Mouse (Mus musculus) ovary, adult 10 weeks (tissue): ENCODE data around the gene Aarsd1. TPM values are rescaled to one million over a fixed set of nuclear protein-coding genes. Genes with fewer than 3 reads are reported as not detected.

Experiments
- polyA plus RNA-seq: library from polyadenylated mRNA; stranded (reverse); fragments of 350-450 nt; fragmentation: Illumina TruSeq; extraction: RNeasy Lipid Tissue Mini Kit (QIAGEN cat#74804); gene quantifications from one replicate; pipeline ENCODE4 v1.2.3, GENCODE M21; 2014

Aarsd1 gene
- 8.1 TPM for polyA plus RNA-seq

GRCm38 (mm10) chr11:101417101-101417855, at the start of gene Aarsd1:
TSS of gene Aarsd1 (minus strand) at chr11:101417615.

GRCm38 (mm10) chr11:101465869-101466551, 48.6 kb upstream of the Aarsd1 start, which contains the start of gene Vat1:
TSS of gene Vat1 (minus strand) at chr11:101466230.

GRCm38 (mm10) chr11:101464211-101465100, 47.0 kb upstream of the Aarsd1 start, which contains the start of gene Rnd2:
TSS of gene Rnd2 (plus strand) at chr11:101464999.

GRCm38 (mm10) chr11:101448274-101448746, 30.9 kb upstream of the Aarsd1 start, which contains the start of gene Ifi35:
TSS of gene Ifi35 (plus strand) at chr11:101448407.

GRCm38 (mm10) chr11:101442127-101442693, 24.8 kb upstream of the Aarsd1 start, which contains the start of gene Rpl27:
TSS of gene Rpl27 (plus strand) at chr11:101442298.

GRCm38 (mm10) chr11:101424925-101425813, 7.8 kb upstream of the Aarsd1 start, which contains the start of the genes Rundc1 and Ptges3l:
TSS of gene Rundc1 (plus strand) at chr11:101425085.
TSS of gene Ptges3l (minus strand) at chr11:101425333.

GRCm38 (mm10) chr11:101424105-101424851, 6.9 kb upstream of the Aarsd1 start, which contains the start of gene Gm27029:
TSS of gene Gm27029 (minus strand) at chr11:101424796.

GRCm38 (mm10) chr11:101367326-101367935, 50.0 kb downstream of the Aarsd1 start, which contains the start of gene G6pc:
TSS of gene G6pc (plus strand) at chr11:101367561.

Other genes with a start within 250 kb of the Aarsd1 start
- gene Cntnap1, start 247.1 kb downstream of the Aarsd1 start, polyA plus RNA-seq: 0.48 TPM
- 0.48 TPM for gene Plekhh3, start 246.3 kb downstream of the Aarsd1 start, polyA plus RNA-seq
- not detected for gene Ccr10, start 242.2 kb downstream of the Aarsd1 start, polyA plus RNA-seq
- gene Ezh1, start 191.2 kb downstream of the Aarsd1 start, polyA plus RNA-seq: 28.3 TPM
- gene Ramp2, start 171.6 kb downstream of the Aarsd1 start, polyA plus RNA-seq: 10.1 TPM
- 62.5 TPM for gene Vps25, start 163.9 kb downstream of the Aarsd1 start, polyA plus RNA-seq
- gene Wnk4, start 157.0 kb downstream of the Aarsd1 start, polyA plus RNA-seq: not detected
- 1.3 TPM for gene Cntd1, start 138.6 kb downstream of the Aarsd1 start, polyA plus RNA-seq
- 3.5 TPM for gene Coa3, start 138.5 kb downstream of the Aarsd1 start, polyA plus RNA-seq
- 83.0 TPM for gene Becn1, start 115.3 kb downstream of the Aarsd1 start, polyA plus RNA-seq
- gene Psme3, start 101.4 kb downstream of the Aarsd1 start, polyA plus RNA-seq: 240 TPM
- gene Aoc2, start 92.6 kb downstream of the Aarsd1 start, polyA plus RNA-seq: 0.26 TPM
- 59.7 TPM for gene Aoc3, start 87.0 kb downstream of the Aarsd1 start, polyA plus RNA-seq
- not detected for gene G6pc, start 50.1 kb downstream of the Aarsd1 start, polyA plus RNA-seq
- gene Gm27029, start 7.2 kb upstream of the Aarsd1 start, polyA plus RNA-seq: not detected
- 3.1 TPM for gene Rundc1, start 7.5 kb upstream of the Aarsd1 start, polyA plus RNA-seq
- gene Ptges3l, start 7.7 kb upstream of the Aarsd1 start, polyA plus RNA-seq: 3.0 TPM
- gene Rpl27, start 24.7 kb upstream of the Aarsd1 start, polyA plus RNA-seq: 91.3 TPM
- 0.68 TPM for gene Ifi35, start 30.8 kb upstream of the Aarsd1 start, polyA plus RNA-seq
- gene Rnd2, start 47.4 kb upstream of the Aarsd1 start, polyA plus RNA-seq: 31.6 TPM
- gene Vat1, start 48.6 kb upstream of the Aarsd1 start, polyA plus RNA-seq: 1.8 TPM
- gene Brca1, start 134.3 kb upstream of the Aarsd1 start, polyA plus RNA-seq: 24.1 TPM
- gene Nbr1, start 134.5 kb upstream of the Aarsd1 start, polyA plus RNA-seq: 140 TPM
- 4.6 TPM for gene Tmem106a, start 164.6 kb upstream of the Aarsd1 start, polyA plus RNA-seq
- gene Gm11634, start 181.6 kb upstream of the Aarsd1 start, polyA plus RNA-seq: not detected
- gene Rdm1, start 209.6 kb upstream of the Aarsd1 start, polyA plus RNA-seq: not detected
- 4.6 TPM for gene Arl4d, start 247.9 kb upstream of the Aarsd1 start, polyA plus RNA-seq